13 mouse cellular contexts compared by ENCODE assay signal in the genomic region with DNA sequence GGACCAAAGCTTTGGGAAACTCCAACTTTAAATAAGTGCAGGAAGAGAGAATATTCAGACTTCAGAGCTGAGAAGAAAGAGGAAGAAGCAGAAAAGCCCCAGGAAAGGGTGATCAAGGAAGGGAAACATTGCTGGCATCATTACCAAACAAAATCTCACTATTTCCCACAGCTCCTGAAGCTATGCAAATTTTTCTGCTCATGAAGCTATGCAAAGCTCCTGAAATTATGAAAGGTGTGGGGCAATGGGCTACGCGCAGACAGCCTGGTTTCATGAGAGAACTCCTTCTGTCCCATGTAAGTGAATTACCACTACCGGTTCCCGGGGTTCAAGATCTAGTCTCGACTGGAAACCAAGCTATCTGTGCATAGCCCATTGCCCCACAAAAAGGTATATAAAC.
DNase-seq lines count a peak whose midpoint lies in the region; ATAC-seq lines count a peak whose summit lies in the region.
"Had no signal": no experiment of that assay in that cellular context is flagged by ENCODE, and none has a peak within 500 bp of the region (broad histone marks: within the 10 kb centered on the region; RNA-seq: fewer than 3 reads in every experiment).

No protein-coding gene starts in this region.

- H3K27me3 ChIP-seq in heart, embryonic 12.5 days (replicated peaks), result no peaks in the 10 kb centered on the region
- H3K27me3 ChIP-seq in heart, embryonic 11.5 days (ENCODE audit: control insufficient read depth, insufficient read depth, low read length), result no peaks in the 10 kb centered on the region
- no peaks in the 10 kb centered on the region for H3K27me3 ChIP-seq in kidney, embryonic 16.5 days (ENCODE audit: insufficient read depth, low read length)
- no peaks in the 10 kb centered on the region for H3K27me3 ChIP-seq in limb, embryonic 10.5 days (ENCODE audit: low read depth, poor library complexity, severe bottlenecking)
- H3K27me3 ChIP-seq: embryonic facial prominence, embryonic 12.5 days; forebrain, embryonic 12.5 days had no signal

- ATAC-seq in heart, embryonic 12.5 days (ENCODE audit: insufficient number of reproducible peaks, low FRiP score), result no peak
- ATAC-seq in heart, embryonic 11.5 days (replicated peaks; ENCODE audit: insufficient number of reproducible peaks, low FRiP score, low TSS enrichment), result no peak
- no peak for ATAC-seq in kidney, embryonic 16.5 days (ENCODE audit: low FRiP score, low TSS enrichment)
- ATAC-seq: hindbrain, postnatal 0 days had no signal

- 86% methylated on average over 5 of the region's 5 CpGs for WGBS in heart, embryonic 12.5 days
- 84% methylated on average over 5 of the region's 5 CpGs for WGBS in heart, embryonic 11.5 days (ENCODE audit: insufficient replicate concordance)
- 89% methylated on average over 5 of the region's 5 CpGs for WGBS in kidney, embryonic 16.5 days
- WGBS in limb, embryonic 10.5 days, result 96% methylated on average over 5 of the region's 5 CpGs

- H3K4me2 ChIP-seq in heart, embryonic 12.5 days, result no peak overlapping the region
- no peak overlapping the region for H3K4me2 ChIP-seq in heart, embryonic 11.5 days
- H3K4me2 ChIP-seq in kidney, embryonic 16.5 days (replicated peaks; ENCODE audit: low read depth, low read length), result no peak overlapping the region
- H3K4me2 ChIP-seq: embryonic facial prominence, embryonic 12.5 days; forebrain, embryonic 12.5 days had no signal

- no peak for DNase-seq in kidney, adult 18-20 months
- DNase-seq in A20 (ENCODE audit: low read depth, low spot score), result peak; percentile 27
- no peak for DNase-seq in limb, embryonic 10.5 days (ENCODE audit: low spot score)
- no peak for DNase-seq in cerebellum, postnatal 4 days (ENCODE audit: low spot score in 2 of 2)
- DNase-seq in retina, embryonic 14.5 days (ENCODE audit: low spot score), result no peak
- DNase-seq: cerebellum, postnatal 25 days; midbrain, embryonic 14.5 days had no signal

- no peak overlapping the region for H3K9ac ChIP-seq in heart, embryonic 12.5 days
- no peak overlapping the region for H3K9ac ChIP-seq in heart, embryonic 11.5 days (ENCODE audit: low read depth, low read length)
- no peak overlapping the region for H3K9ac ChIP-seq in kidney, embryonic 16.5 days (replicated peaks; ENCODE audit: low read length)
- H3K9ac ChIP-seq: embryonic facial prominence, embryonic 12.5 days; forebrain, embryonic 12.5 days had no signal

- H3K4me3 ChIP-seq in heart, embryonic 12.5 days, result no peak overlapping the region
- no peak overlapping the region for H3K4me3 ChIP-seq in heart, embryonic 11.5 days (ENCODE audit: low read depth, low read length)
- H3K4me3 ChIP-seq in kidney, embryonic 16.5 days (ENCODE audit: low read length), result no peak overlapping the region
- no peak overlapping the region for H3K4me3 ChIP-seq in limb, embryonic 10.5 days
- H3K4me3 ChIP-seq: embryonic facial prominence, embryonic 12.5 days; forebrain, embryonic 12.5 days had no signal

- H3K4me1 ChIP-seq in heart, embryonic 12.5 days (replicated peaks), result peaks cover 65% of the 10 kb centered on the region
- H3K4me1 ChIP-seq in heart, embryonic 11.5 days (ENCODE audit: control insufficient read depth, insufficient read depth, low read length), result peaks cover 35% of the 10 kb centered on the region
- H3K4me1 ChIP-seq in kidney, embryonic 16.5 days (ENCODE audit: insufficient read depth, low read length), result peaks cover 58% of the 10 kb centered on the region
- H3K4me1 ChIP-seq in limb, embryonic 10.5 days, result peaks cover 36% of the 10 kb centered on the region

- peak overlapping the region; percentile 91 for H3K27ac ChIP-seq in heart, embryonic 12.5 days (ENCODE audit: poor library complexity, severe bottlenecking)
- H3K27ac ChIP-seq in heart, embryonic 11.5 days (ENCODE audit: low read depth, low read length), result no peak overlapping the region
- peak overlapping the region; percentile 87; the same call in 1 of the 2 replicates for H3K27ac ChIP-seq in kidney, embryonic 16.5 days (ENCODE audit: low read length)
- H3K27ac ChIP-seq in limb, embryonic 10.5 days, result peak overlapping the region; percentile 46; the same call in 1 of the 2 replicates
- H3K27ac ChIP-seq: embryonic facial prominence, embryonic 12.5 days; forebrain, embryonic 12.5 days; hindbrain, postnatal 0 days had no signal

- H3K36me3 ChIP-seq in heart, embryonic 12.5 days, result no peaks in the 10 kb centered on the region
- H3K36me3 ChIP-seq in heart, embryonic 11.5 days (ENCODE audit: control insufficient read depth, insufficient read depth, low read length), result no peaks in the 10 kb centered on the region
- no peaks in the 10 kb centered on the region for H3K36me3 ChIP-seq in kidney, embryonic 16.5 days (ENCODE audit: insufficient read depth, low read length)
- no peaks in the 10 kb centered on the region for H3K36me3 ChIP-seq in limb, embryonic 10.5 days
- H3K36me3 ChIP-seq: embryonic facial prominence, embryonic 12.5 days; forebrain, embryonic 12.5 days had no signal

- H3K9me3 ChIP-seq in heart, embryonic 12.5 days (replicated peaks), result no peaks in the 10 kb centered on the region
- no peaks in the 10 kb centered on the region for H3K9me3 ChIP-seq in heart, embryonic 11.5 days (replicated peaks; ENCODE audit: control insufficient read depth, low read length)
- H3K9me3 ChIP-seq in kidney, embryonic 16.5 days (ENCODE audit: low read length), result no peaks in the 10 kb centered on the region
- H3K9me3 ChIP-seq in limb, embryonic 10.5 days (replicated peaks), result no peaks in the 10 kb centered on the region
- H3K9me3 ChIP-seq: embryonic facial prominence, embryonic 12.5 days; forebrain, embryonic 12.5 days had no signal
